10 mouse cellular contexts compared by ENCODE assay signal in the genomic region with DNA sequence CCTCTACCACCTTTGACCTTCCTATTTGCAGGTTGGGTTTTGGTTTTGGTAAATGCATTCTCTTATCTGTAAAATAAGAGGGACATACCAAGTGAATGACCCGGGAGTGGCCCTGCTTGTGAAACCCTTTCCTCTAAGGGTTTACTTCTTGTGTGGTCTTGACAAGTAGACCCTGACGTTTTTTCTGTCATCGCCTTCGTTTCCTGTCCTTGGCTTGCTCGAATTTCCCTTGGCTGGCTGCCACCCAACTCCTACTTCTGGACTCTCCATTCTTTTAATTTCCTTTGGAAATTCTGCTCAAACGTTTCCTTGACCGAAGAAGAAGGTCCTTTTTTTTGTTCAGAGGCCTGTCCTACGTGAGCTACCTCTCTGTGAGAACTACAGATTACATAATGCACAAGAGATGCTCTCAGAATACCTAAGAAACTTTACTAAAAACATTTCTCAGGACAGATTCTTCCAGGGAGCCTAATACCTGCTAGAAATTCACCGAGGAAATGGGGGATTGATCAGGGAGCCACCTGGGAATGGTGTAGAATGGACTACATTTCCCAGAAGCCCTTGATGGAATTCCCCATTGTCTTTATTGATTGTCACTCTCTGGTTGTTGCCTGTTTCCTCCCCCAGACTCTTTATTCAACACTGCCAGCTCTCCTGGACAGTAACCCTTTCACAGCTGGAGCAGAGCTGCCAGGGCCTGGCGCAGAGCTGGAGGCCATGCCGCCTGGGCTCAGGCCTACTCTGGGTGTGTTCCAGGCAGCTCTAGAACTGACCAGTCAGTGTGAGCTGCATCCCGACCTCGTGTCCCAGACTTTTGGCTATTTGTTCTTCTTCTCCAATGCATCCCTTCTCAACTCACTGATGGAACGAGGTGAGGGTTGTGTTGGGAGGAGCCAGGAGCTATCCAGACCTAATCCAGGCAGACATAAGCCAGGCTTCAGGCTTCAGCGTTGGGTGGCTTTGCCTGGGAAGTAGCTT. TPM values are rescaled to one million over a fixed set of nuclear protein-coding genes. Genes with fewer than 3 reads are reported as not detected.
DNase-seq lines count a peak whose midpoint lies in the region; ATAC-seq and TF ChIP-seq lines count a peak whose summit lies in the region.
"Had no signal": no experiment of that assay in that cellular context is flagged by ENCODE, and none has a peak within 500 bp of the region (broad histone marks: within the 10 kb centered on the region; RNA-seq: fewer than 3 reads in every experiment).

No protein-coding gene starts in this region.

- TF ChIP-seq POLR2A in heart, adult 2 months (IDR thresholded peaks at IDR 0.05; ENCODE audit: insufficient read depth, low read depth, low read length), result no peak

- 0 out of 2 replicates have a peak overlapping the region, but pooled peaks have one; percentile 8 for H3K9ac ChIP-seq in limb, embryonic 12.5 days (replicated peaks)
- H3K9ac ChIP-seq in heart, adult 2 months (ENCODE audit: low read depth, low read length), result no peak overlapping the region

- ATAC-seq in limb, embryonic 12.5 days (ENCODE audit: insufficient number of reproducible peaks, insufficient read depth, low FRiP score, low TSS enrichment, low read depth), result no peak

- peaks cover 26% of the 10 kb centered on the region for H3K4me1 ChIP-seq in limb, embryonic 12.5 days (replicated peaks)
- peaks cover 26% of the 10 kb centered on the region for H3K4me1 ChIP-seq in limb, embryonic 10.5 days
- peaks cover 20% of the 10 kb centered on the region for H3K4me1 ChIP-seq in heart, adult 2 months (ENCODE audit: control insufficient read depth, insufficient read depth, low read length)

- WGBS in limb, embryonic 12.5 days, result 84% methylated on average over 15 of the region's 15 CpGs
- 86% methylated on average over 15 of the region's 15 CpGs for WGBS in limb, embryonic 10.5 days
- WGBS in heart, adult 2 months, result 38% methylated on average over 15 of the region's 15 CpGs
- WGBS in macrophage (ENCODE audit: missing documents), result 62% methylated on average over 15 of the region's 15 CpGs

- no peak overlapping the region for H3K4me3 ChIP-seq in limb, embryonic 12.5 days (replicated peaks)
- no peak overlapping the region for H3K4me3 ChIP-seq in limb, embryonic 10.5 days
- H3K4me3 ChIP-seq in heart, adult 2 months, result no peak overlapping the region; the same call in 1 of the 2 replicates
- no peak overlapping the region for H3K4me3 ChIP-seq in macrophage (ENCODE audit: inconsistent target)
- H3K4me3 ChIP-seq: myocyte had no signal

- TF ChIP-seq CTCF in heart, adult 2 months (IDR thresholded peaks at IDR 0.05), result no peak

- peaks cover 14% of the 10 kb centered on the region; the same call in 1 of the 2 replicates for H3K36me3 ChIP-seq in limb, embryonic 12.5 days
- H3K36me3 ChIP-seq in limb, embryonic 10.5 days, result peaks cover 13% of the 10 kb centered on the region
- peaks cover 19% of the 10 kb centered on the region for H3K36me3 ChIP-seq in heart, adult 2 months (ENCODE audit: control insufficient read depth, insufficient read depth, low read length)
- H3K36me3 ChIP-seq in macrophage (ENCODE audit: inconsistent target), result no peaks in the 10 kb centered on the region

- TF ChIP-seq EP300 in heart, adult 2 months (IDR thresholded peaks at IDR 0.05; ENCODE audit: insufficient read depth, low read depth, low read length), result 0 out of 2 replicates have a peak, but pooled peaks have one; percentile 11

- peaks cover 23% of the 10 kb centered on the region for H3K27me3 ChIP-seq in limb, embryonic 12.5 days
- peaks cover 44% of the 10 kb centered on the region for H3K27me3 ChIP-seq in limb, embryonic 10.5 days (ENCODE audit: low read depth, poor library complexity, severe bottlenecking)
- H3K27me3 ChIP-seq in heart, adult 2 months (ENCODE audit: control insufficient read depth, insufficient read depth, low read length), result no peaks in the 10 kb centered on the region

- H3K27ac ChIP-seq in limb, embryonic 12.5 days, result peak overlapping the region; percentile 29; the same call in 1 of the 2 replicates
- H3K27ac ChIP-seq in limb, embryonic 10.5 days, result no peak overlapping the region
- peak overlapping the region; percentile 55 for H3K27ac ChIP-seq in heart, adult 2 months
- H3K27ac ChIP-seq in macrophage, result peak overlapping the region; percentile 49

- H3K4me2 ChIP-seq in limb, embryonic 12.5 days, result no peak overlapping the region

- H3K79me2 ChIP-seq in heart, adult 2 months (replicated peaks; ENCODE audit: control insufficient read depth, insufficient read depth, low read length), result no peaks in the 10 kb centered on the region
- H3K79me2 ChIP-seq in macrophage (ENCODE audit: inconsistent target), result no peaks in the 10 kb centered on the region

- no peaks in the 10 kb centered on the region for H3K9me3 ChIP-seq in limb, embryonic 12.5 days
- no peaks in the 10 kb centered on the region for H3K9me3 ChIP-seq in limb, embryonic 10.5 days (replicated peaks)

- intact Hi-C loops in heart, adult 2 months (cut with DNase I), result no loop called here

- no peak for DNase-seq in limb, embryonic 10.5 days (ENCODE audit: low spot score)
- DNase-seq in heart, adult 2 months, result peak; percentile 54 to 60
- DNase-seq in kidney, postnatal 10 days, result peak; percentile 90
- no peak for DNase-seq in left cerebral cortex, adult 8-10 months (ENCODE audit: low spot score in 2 of 2)
- no peak for DNase-seq in cerebellum, postnatal 10 days
- DNase-seq in frontal cortex, postnatal 25 days (ENCODE audit: low spot score in 2 of 2), result no peak

RNA-seq across cellular contexts. Expression of a gene that starts 3.8 kb away (rescaled TPM):
- polyA plus RNA-seq in limb, embryonic 12.5 days (2016; fragmentation: Nextera tagmentation; extraction: Ambion mirVana), result 5.7 and 5.9 TPM in 2 replicates
- 2.2 and 3.2 TPM in 2 replicates for polyA plus RNA-seq in limb, embryonic 10.5 days (2016; fragmentation: Nextera tagmentation; extraction: Ambion mirVana)
- total RNA-seq in heart, adult 2 months (2021), result 1 to 10 TPM; 3.8 to 4.0 TPM
- 11.3 and 12.0 TPM in 2 replicates for polyA plus RNA-seq in heart, adult 2 months (2012; rRNA removed)
- total RNA-seq in macrophage (2018; cell fraction: chromatin; rRNA removed), result under 1 TPM in 5 of 26 experiments, not detected in 21; 0.21 to 0.86 (median 0.81) TPM
- total RNA-seq in macrophage (2018; cell fraction: cytosol; rRNA removed), result under 1 TPM in 3 of 26 experiments, not detected in 23; 0.09 to 0.14 (median 0.11) TPM
- total RNA-seq in macrophage (2018; cell fraction: nucleus; rRNA removed), result under 1 TPM in 4 of 26 experiments, not detected in 22; 0.15 to 0.28 (median 0.21) TPM
- polyA plus RNA-seq in macrophage (2018), result not detected in 3 replicates
- total RNA-seq in left cerebral cortex, adult 8-10 months (2022), result 1 to 10 TPM; 3.5 to 6.0 (median 5.6) TPM

RNA-seq across cellular contexts. Expression of a gene that starts 8.7 kb away (rescaled TPM):
- polyA plus RNA-seq in limb, embryonic 12.5 days (2016; fragmentation: Nextera tagmentation; extraction: Ambion mirVana), result 11.7 and 13.4 TPM in 2 replicates
- 8.0 and 8.3 TPM in 2 replicates for polyA plus RNA-seq in limb, embryonic 10.5 days (2016; fragmentation: Nextera tagmentation; extraction: Ambion mirVana)
- 10 to 100 TPM; 25.0 to 25.5 TPM for total RNA-seq in heart, adult 2 months (2021)
- polyA plus RNA-seq in heart, adult 2 months (2012; rRNA removed), result 30.5 and 30.9 TPM in 2 replicates
- total RNA-seq in macrophage (2018; cell fraction: chromatin; rRNA removed), result under 1 TPM in 5 of 26 experiments, not detected in 21; 0.22 to 0.34 (median 0.25) TPM
- total RNA-seq in macrophage (2018; cell fraction: cytosol; rRNA removed), result under 1 TPM in 24 of 26 experiments, not detected in 2; 0.03 to 0.29 (median 0.09) TPM
- under 1 TPM in 12 of 26 experiments, not detected in 14; 0.18 to 0.60 (median 0.29) TPM for total RNA-seq in macrophage (2018; cell fraction: nucleus; rRNA removed)
- polyA plus RNA-seq in macrophage (2018), result 0.04 to 0.08 TPM (median 0.07 TPM) in 3 replicates
- 1 to 10 TPM; 5.9 to 7.6 (median 6.6) TPM for total RNA-seq in left cerebral cortex, adult 8-10 months (2022)

RNA-seq across cellular contexts. Expression of a gene that starts 14.4 kb away (rescaled TPM):
- 0.13 and 0.17 TPM in 2 replicates for polyA plus RNA-seq in limb, embryonic 12.5 days (2016; fragmentation: Nextera tagmentation; extraction: Ambion mirVana)
- polyA plus RNA-seq in limb, embryonic 10.5 days (2016; fragmentation: Nextera tagmentation; extraction: Ambion mirVana), result 0.24 TPM in 1 of 2 replicates, not detected in the other
- total RNA-seq in heart, adult 2 months (2021), result under 1 TPM; 0.26 to 0.27 TPM
- 0.29 and 0.70 TPM in 2 replicates for polyA plus RNA-seq in heart, adult 2 months (2012; rRNA removed)
- total RNA-seq in macrophage (2018; cell fraction: chromatin; rRNA removed), result not detected
- not detected for total RNA-seq in macrophage (2018; cell fraction: cytosol; rRNA removed)
- under 1 TPM in 2 of 26 experiments, not detected in 24; 0.44 to 0.50 TPM for total RNA-seq in macrophage (2018; cell fraction: nucleus; rRNA removed)
- polyA plus RNA-seq in macrophage (2018), result not detected in 3 replicates
- not detected for total RNA-seq in left cerebral cortex, adult 8-10 months (2022)
- total RNA-seq: left cerebral cortex, postnatal 10 days had no signal
- polyA plus RNA-seq: myocyte had no signal

RNA-seq across cellular contexts. Expression of a gene that starts 18.9 kb away (rescaled TPM):
- polyA plus RNA-seq in limb, embryonic 12.5 days (2016; fragmentation: Nextera tagmentation; extraction: Ambion mirVana), result not detected in 2 replicates
- polyA plus RNA-seq in limb, embryonic 10.5 days (2016; fragmentation: Nextera tagmentation; extraction: Ambion mirVana), result not detected in 2 replicates
- total RNA-seq in heart, adult 2 months (2021), result not detected
- 0.25 TPM in 1 of 2 replicates, not detected in the other for polyA plus RNA-seq in heart, adult 2 months (2012; rRNA removed)
- total RNA-seq in macrophage (2018; cell fraction: chromatin; rRNA removed), result not detected
- not detected for total RNA-seq in macrophage (2018; cell fraction: cytosol; rRNA removed)
- total RNA-seq in macrophage (2018; cell fraction: nucleus; rRNA removed), result not detected
- not detected in 3 replicates for polyA plus RNA-seq in macrophage (2018)
- total RNA-seq in left cerebral cortex, adult 8-10 months (2022), result under 1 TPM in 1 of 4 experiments, not detected in 3; 0.21 TPM

RNA-seq across cellular contexts. Expression of a gene that starts 20.7 kb away (rescaled TPM):
- polyA plus RNA-seq in limb, embryonic 12.5 days (2016; fragmentation: Nextera tagmentation; extraction: Ambion mirVana), result not detected in 2 replicates
- not detected in 2 replicates for polyA plus RNA-seq in limb, embryonic 10.5 days (2016; fragmentation: Nextera tagmentation; extraction: Ambion mirVana)
- not detected for total RNA-seq in heart, adult 2 months (2021)
- not detected in 2 replicates for polyA plus RNA-seq in heart, adult 2 months (2012; rRNA removed)
- total RNA-seq in macrophage (2018; cell fraction: chromatin; rRNA removed), result not detected
- not detected for total RNA-seq in macrophage (2018; cell fraction: cytosol; rRNA removed)
- total RNA-seq in macrophage (2018; cell fraction: nucleus; rRNA removed), result not detected
- not detected in 3 replicates for polyA plus RNA-seq in macrophage (2018)
- total RNA-seq in left cerebral cortex, adult 8-10 months (2022), result not detected
- total RNA-seq: left cerebral cortex, postnatal 10 days had no signal

Comparison
In these comparisons a context has a peak if more than half of its experiments do, and no peak if none do; other contexts are left out.
1. DNase-seq: peak in heart, adult 2 months (2 of 2) and kidney, postnatal 10 days (single experiment); none in limb, embryonic 10.5 days (single experiment), left cerebral cortex, adult 8-10 months (0 of 2), cerebellum, postnatal 10 days (0 of 2) and frontal cortex, postnatal 25 days (0 of 2).